Mouse (Mus musculus) erythroblast, embryonic 14.5 days (primary cell): ENCODE data around the gene Dpep1.

Source experiments
- GATA1 ChIP-seq: IDR thresholded peaks from 2 replicates; pipeline ENCODE4 v1.6.1; 2012; ENCODE audit warnings: low read length, inconsistent platforms, mixed read lengths
- TAL1 ChIP-seq: IDR thresholded peaks from 3 replicates; pipeline ENCODE4 v1.6.1; 2012; ENCODE audit warnings: low read length, inconsistent platforms, mixed read lengths

DNA sequence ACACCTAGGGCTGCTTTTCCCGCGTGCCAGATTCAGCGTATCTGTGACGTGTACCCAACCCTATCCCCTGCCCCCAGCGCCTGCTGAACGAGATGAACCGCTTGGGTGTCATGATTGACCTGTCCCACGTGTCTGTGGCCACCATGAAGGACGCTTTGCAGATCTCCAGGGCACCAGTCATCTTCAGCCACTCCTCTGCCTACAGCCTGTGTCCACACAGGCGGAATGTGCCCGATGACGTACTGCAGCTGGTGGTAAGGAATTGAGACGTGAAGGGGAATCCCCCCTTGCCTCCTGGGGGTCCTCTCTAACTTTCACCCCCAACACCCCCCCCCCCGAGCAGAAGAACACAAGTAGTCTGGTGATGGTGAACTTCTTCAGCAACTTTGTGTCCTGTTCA is 13.8 kb downstream of the Dpep1 start:
- TF ChIP-seq GATA1 (no peak), TAL1 (no peak)
